Mouse (Mus musculus): ENCODE data around the gene Plcb3. TPM values are rescaled to one million over a fixed set of nuclear protein-coding genes. Genes with fewer than 3 reads are reported as not detected.
A peak's percentile ranks its signal among the peaks of the same experiment; 100 is the strongest.

Plcb3 gene
- polyA plus RNA-seq, 1 experiment from 2014 or later: 55.9 TPM

DNA sequence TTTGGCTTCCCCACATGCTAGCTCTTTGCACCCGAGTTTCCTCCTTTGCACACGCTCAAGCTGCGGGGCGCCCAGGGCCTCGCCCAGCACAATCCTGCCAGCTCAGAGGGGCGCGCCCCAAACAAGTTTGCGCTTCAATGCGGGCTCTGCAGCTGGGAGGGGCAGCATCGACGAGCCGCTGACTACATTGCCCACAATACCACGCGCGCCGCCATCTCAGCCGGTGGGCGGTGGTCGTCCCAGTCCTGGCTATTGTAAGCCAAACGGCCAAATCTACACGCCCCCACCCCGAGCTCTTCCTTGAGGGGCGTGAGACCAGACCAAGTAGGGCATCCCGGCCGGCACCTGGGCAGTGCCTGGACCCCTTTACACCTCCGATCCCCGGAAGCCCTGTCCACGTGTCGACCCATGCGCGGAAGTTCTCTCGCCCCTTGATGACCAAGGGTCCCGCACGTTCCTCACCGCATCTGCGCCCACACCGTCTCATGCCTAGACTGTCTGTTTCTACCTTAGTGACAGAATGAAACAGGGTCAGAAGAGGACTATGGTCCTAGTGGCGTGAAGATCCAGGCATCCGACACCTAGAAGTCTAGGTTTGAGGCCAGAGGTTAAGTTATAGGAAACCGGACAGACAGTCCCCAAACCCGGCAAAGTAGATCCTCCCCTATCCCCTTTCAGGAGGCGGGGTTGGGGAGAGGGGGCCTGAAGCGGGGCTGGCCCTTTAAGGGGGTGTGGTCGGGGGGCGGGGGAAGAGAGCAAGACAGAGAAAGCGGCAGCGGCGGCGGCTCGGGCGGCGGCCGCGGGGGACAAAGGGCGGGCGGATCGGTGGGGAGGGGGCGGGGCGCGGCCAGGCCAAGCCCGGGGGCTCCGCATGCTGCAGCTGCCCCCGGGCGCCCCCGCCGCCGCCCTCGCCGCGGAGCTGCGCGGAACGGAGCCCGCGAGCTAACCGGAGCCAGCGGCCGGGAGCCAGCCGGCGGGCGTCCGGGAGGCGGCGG is 1.8 kb downstream of the Plcb3 start, which contains the start of gene Ppp1r14b:
Gene Ppp1r14b (plus strand): TSS at position 758 of the 995 bp plus-strand sequence.
- peak; percentile 89 for DNase-seq
- peak within 1 kb of the TSS; percentile 71 for H3K27ac ChIP-seq (ENCODE audit: low read depth)
- H3K27me3 ChIP-seq (ENCODE audit: insufficient read depth, low read length): no peaks in the 10 kb centered on the region
- H3K4me2 ChIP-seq: peak within 1 kb of the TSS; percentile 94
- peak; percentile 64 for ATAC-seq (ENCODE audit: insufficient read depth)
- H3K4me1 ChIP-seq (ENCODE audit: insufficient read depth): peaks cover 17% of the 10 kb centered on the region
- peak within 1 kb of the TSS; percentile 58 for H3K4me3 ChIP-seq (ENCODE audit: low read depth, low read length)
- no peaks in the 10 kb centered on the region for H3K9me3 ChIP-seq (ENCODE audit: low read depth, low read length)
- under 1% methylated on average over 57 of the region's 84 CpGs for WGBS
- H3K9ac ChIP-seq: peak within 1 kb of the TSS; percentile 78
- peaks cover 21% of the 10 kb centered on the region for H3K36me3 ChIP-seq (ENCODE audit: insufficient read depth)
- no peak for TF ChIP-seq CTCF (IDR thresholded peaks at IDR 0.05; ENCODE audit: low read depth)

DNA sequence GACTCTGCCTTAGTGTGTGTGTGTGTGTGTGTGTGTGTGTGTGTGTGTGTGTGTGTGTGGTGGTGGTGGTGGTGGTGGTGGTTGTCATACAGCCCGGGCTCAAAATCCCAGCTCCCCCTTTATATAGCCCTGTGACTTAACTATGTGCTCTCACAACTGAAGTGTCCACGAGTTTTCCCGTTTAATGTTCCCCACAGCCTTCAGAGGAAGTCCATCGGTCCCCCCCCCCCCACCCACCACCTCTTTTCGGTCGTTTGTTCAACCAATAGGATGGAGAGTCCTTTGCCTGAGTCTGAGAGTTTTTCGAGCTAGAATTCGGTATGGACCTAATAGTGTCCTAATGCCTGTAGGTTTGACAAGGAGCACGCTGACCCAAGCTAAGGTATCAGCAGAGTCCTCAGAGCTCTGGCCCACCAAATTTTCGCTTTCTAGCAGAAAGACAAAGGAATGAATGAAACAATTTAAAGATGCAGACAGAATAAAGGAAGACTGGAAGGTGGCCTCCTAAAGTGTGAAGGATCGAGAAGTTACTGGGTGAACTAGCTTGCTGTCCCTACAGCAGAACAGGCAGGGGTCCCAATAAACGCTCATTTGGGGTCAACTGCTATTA is 2.6 kb downstream of the Plcb3 start:
- 33% methylated on average over 12 of the region's 12 CpGs for WGBS
- no peaks in the 10 kb centered on the region for H3K27me3 ChIP-seq (ENCODE audit: insufficient read depth, low read length)
- no peaks in the 10 kb centered on the region for H3K9me3 ChIP-seq (ENCODE audit: low read depth, low read length)
- peak overlapping the region; percentile 78 for H3K9ac ChIP-seq
- H3K36me3 ChIP-seq (ENCODE audit: insufficient read depth): peaks cover 19% of the 10 kb centered on the region
- no peak for TF ChIP-seq CTCF (IDR thresholded peaks at IDR 0.05; ENCODE audit: low read depth)
- no peak for DNase-seq
- peak overlapping the region; percentile 33; the same call in 1 of the 2 replicates for H3K27ac ChIP-seq (ENCODE audit: low read depth)
- no peak for ATAC-seq (ENCODE audit: insufficient read depth)
- peaks cover 13% of the 10 kb centered on the region for H3K4me1 ChIP-seq (ENCODE audit: insufficient read depth)
- peak overlapping the region; percentile 94 for H3K4me2 ChIP-seq
- peak overlapping the region; percentile 58 for H3K4me3 ChIP-seq (ENCODE audit: low read depth, low read length)

DNA sequence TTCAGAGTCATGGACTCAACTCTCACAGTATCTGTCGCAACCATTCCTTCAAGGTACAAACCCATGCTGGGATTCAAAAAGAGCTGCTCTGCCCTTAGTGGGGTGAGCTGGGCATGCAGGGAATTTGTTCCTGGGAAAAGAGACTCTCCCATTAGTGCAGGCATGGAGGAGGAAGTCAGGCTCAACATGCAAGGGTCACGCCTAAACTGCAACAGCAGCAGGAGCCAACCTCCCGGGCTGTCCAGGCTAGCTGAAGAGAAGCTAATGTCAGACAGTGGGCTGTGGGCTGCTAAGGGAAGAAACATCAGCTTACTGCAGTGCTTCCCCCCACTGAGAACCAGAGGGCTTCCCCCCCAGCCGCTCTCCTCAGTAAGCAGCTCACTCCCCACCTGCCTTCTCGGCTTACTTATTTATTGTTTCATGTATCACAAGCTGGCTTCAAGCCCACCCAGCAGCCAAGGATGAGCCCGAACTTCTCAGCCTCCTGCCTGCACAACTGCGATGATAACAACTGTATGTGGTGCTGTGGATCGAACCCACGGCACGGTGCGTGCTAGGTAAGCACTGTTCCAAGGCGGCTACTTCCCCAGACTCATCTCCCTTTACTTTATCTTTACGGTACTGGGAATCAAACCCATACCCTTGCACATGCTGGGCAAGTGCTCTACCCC is 3.9 kb downstream of the Plcb3 start:
- no peak for ATAC-seq (ENCODE audit: insufficient read depth)
- WGBS: 72% methylated on average over 13 of the region's 13 CpGs
- TF ChIP-seq CTCF (IDR thresholded peaks at IDR 0.05; ENCODE audit: low read depth): no peak
- Histone ChIP-seq H3K9ac (no peak overlapping the region), H3K36me3 (ENCODE audit: insufficient read depth) (peaks cover 6% of the 10 kb centered on the region), H3K4me2 (no peak overlapping the region), H3K27me3 (ENCODE audit: insufficient read depth, low read length) (no peaks in the 10 kb centered on the region), H3K4me3 (ENCODE audit: low read depth, low read length) (no peak overlapping the region), H3K27ac (ENCODE audit: low read depth) (0 out of 2 replicates have a peak overlapping the region, but pooled peaks have one; percentile 3), H3K4me1 (ENCODE audit: insufficient read depth) (peaks cover 16% of the 10 kb centered on the region), H3K9me3 (ENCODE audit: low read depth, low read length) (no peaks in the 10 kb centered on the region)
- no peak for DNase-seq

DNA sequence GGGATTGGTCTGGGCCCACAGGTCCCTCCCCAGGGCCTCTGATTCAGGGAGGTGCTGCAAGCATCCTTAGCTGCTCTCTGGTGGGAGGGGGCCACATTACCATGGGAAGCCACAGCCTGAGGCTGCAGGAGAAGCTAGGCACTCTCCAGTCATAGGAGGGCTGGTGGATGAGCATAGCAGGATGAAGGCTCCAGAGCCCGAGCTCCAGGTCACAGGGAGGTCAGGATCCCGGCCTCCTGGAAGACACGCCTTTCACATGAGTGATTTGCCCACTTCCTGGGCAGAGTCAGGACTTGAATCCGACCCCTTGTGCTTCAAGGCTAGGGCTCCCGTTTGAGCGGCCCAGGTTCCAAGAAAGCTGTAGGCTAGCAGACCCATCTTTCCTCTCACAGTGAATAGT is 4.6 kb downstream of the Plcb3 start:
- 0 out of 2 replicates have a peak overlapping the region, but pooled peaks have one; percentile 3 for H3K27ac ChIP-seq (ENCODE audit: low read depth)
- 27% methylated on average over 6 of the region's 6 CpGs for WGBS
- H3K9me3 ChIP-seq (ENCODE audit: low read depth, low read length): no peaks in the 10 kb centered on the region
- ATAC-seq (ENCODE audit: insufficient read depth) (no peak), DNase-seq (no peak)
- no peak overlapping the region for H3K4me2 ChIP-seq
- no peak overlapping the region for H3K4me3 ChIP-seq (ENCODE audit: low read depth, low read length)
- H3K27me3 ChIP-seq (ENCODE audit: insufficient read depth, low read length): no peaks in the 10 kb centered on the region
- peaks cover 3% of the 10 kb centered on the region; the same call in 1 of the 2 replicates for H3K36me3 ChIP-seq (ENCODE audit: insufficient read depth)
- peaks cover 16% of the 10 kb centered on the region for H3K4me1 ChIP-seq (ENCODE audit: insufficient read depth)
- 0 out of 2 replicates have a peak overlapping the region, but pooled peaks have one; percentile 2 for H3K9ac ChIP-seq
- no peak for TF ChIP-seq CTCF (IDR thresholded peaks at IDR 0.05; ENCODE audit: low read depth)

DNA sequence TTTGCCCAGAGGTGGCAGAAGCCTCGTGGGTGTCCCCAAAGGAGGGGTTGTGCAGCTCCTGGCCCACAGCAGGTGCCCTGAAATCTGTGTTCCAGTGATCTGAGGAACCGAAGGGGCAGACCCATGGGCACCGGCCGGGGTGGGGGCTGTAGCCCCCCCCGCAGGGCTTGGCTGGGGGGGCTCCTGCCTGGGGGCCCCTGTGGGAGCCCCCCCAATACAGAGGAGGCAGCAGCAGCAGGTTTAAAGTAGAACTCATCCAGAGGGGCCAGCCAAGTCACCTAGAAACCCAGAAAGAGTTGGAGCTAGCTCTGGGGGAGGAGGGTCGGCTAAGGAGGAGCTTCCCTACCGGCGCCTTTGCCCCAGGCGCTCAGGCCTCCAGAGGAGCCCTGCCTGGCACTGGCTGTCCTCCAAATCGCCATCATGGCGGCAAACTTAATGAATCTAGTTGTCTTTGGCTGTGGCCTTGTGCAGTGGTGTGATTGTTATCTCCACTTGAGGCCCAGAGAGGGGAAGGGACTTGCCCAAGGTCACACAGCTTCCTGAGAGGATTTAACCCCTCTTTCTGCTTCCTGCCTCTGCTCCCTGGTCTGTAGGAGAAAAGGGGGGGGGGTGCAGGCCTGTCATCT is 5.7 kb downstream of the Plcb3 start:
- Histone ChIP-seq H3K27ac (ENCODE audit: low read depth) (0 out of 2 replicates have a peak overlapping the region, but pooled peaks have one; percentile 36), H3K4me1 (ENCODE audit: insufficient read depth) (peaks cover 13% of the 10 kb centered on the region)

DNA sequence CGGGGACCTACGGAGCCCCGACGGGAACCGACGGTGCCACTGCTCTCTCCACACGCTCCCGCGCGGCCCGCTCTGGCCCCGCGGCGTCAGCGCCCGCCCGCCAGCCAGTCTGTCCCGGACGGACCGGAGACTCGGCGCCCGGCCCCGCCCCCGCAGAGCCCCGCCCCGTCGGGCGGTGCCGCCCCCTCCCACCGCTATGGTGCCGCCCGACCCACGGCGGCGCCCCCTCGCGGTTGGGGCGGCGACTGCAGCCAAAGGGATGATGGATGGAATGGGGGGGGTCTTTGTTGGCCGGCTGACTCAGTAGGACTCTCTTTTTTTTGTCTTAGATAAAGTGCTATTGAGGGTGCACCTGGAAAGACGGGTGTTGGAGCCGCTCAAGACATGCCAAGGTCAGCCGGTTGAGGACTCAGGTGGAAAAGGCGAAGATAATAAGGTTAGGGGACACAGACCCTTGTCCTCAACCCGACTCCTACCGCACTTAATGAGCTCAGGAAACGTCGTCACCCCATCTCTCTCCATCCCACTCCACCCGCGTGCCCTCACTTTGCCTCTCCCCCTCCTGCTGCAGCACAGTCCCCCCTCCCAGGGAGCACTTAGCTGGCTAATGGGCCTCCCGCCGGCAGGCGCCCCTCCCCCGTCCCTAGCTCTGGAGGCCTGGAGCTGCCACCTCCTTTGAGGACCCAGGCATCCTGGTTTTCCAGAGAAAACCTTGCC is 6.4 kb downstream of the Plcb3 start:
- Histone ChIP-seq H3K27ac (ENCODE audit: low read depth) (peak overlapping the region; percentile 42; the same call in 1 of the 2 replicates), H3K36me3 (ENCODE audit: insufficient read depth) (peaks cover 21% of the 10 kb centered on the region), H3K27me3 (ENCODE audit: insufficient read depth, low read length) (no peaks in the 10 kb centered on the region), H3K9me3 (ENCODE audit: low read depth, low read length) (no peaks in the 10 kb centered on the region), H3K4me1 (ENCODE audit: insufficient read depth) (peaks cover 13% of the 10 kb centered on the region), H3K9ac (peak overlapping the region; percentile 71), H3K4me2 (peak overlapping the region; percentile 89), H3K4me3 (ENCODE audit: low read depth, low read length) (peak overlapping the region; percentile 70)
- DNase-seq (peak; percentile 80), ATAC-seq (ENCODE audit: insufficient read depth) (peak; percentile 75)
- under 1% methylated on average over 55 of the region's 55 CpGs for WGBS
- TF ChIP-seq CTCF (IDR thresholded peaks at IDR 0.05; ENCODE audit: low read depth): peak; percentile 70

More for the DNA sequence above, 5.7 kb downstream of the Plcb3 start:
- DNase-seq (no peak), ATAC-seq (ENCODE audit: insufficient read depth) (no peak)
- WGBS: 23% methylated on average over 11 of the region's 11 CpGs
- Histone ChIP-seq H3K27me3 (ENCODE audit: insufficient read depth, low read length) (no peaks in the 10 kb centered on the region), H3K9ac (peak overlapping the region; percentile 71), H3K4me2 (peak overlapping the region; percentile 89), H3K4me3 (ENCODE audit: low read depth, low read length) (peak overlapping the region; percentile 70; the same call in 1 of the 2 replicates), H3K36me3 (ENCODE audit: insufficient read depth) (peaks cover 13% of the 10 kb centered on the region), H3K9me3 (ENCODE audit: low read depth, low read length) (no peaks in the 10 kb centered on the region)
- no peak for TF ChIP-seq CTCF (IDR thresholded peaks at IDR 0.05; ENCODE audit: low read depth)

Data from lung, embryonic 14.5 days (tissue).